Mouse (Mus musculus): ENCODE measurements around the gene Polg2. TPM values are rescaled to one million over a fixed set of nuclear protein-coding genes. Genes with fewer than 3 reads are reported as not detected.
"Not testable (repeated sequence)": the region's sequence is repeated elsewhere in the genome, so short reads cannot be mapped to it uniquely, and the experiment has no call there.

Gene Polg2
- total RNA-seq, 2 experiments from 2014 or later: 8.2 TPM

- no peak for DNase-seq (ENCODE audit: low spot score in 2 of 2)
Observed at GRCm38 (mm10) chr11:106728402-106729366, 50.7 kb downstream of the Polg2 start.

GRCm38 (mm10) chr11:106727967-106728366, 51.4 kb downstream of the Polg2 start:
- DNase-seq (ENCODE audit: low spot score in 2 of 2): no peak

GRCm38 (mm10) chr11:106724916-106725235, 54.5 kb downstream of the Polg2 start:
- DNase-seq (ENCODE audit: low spot score in 2 of 2): not testable (repeated sequence)

- DNase-seq (ENCODE audit: low spot score in 2 of 2): no peak
Observed at GRCm38 (mm10) chr11:106724176-106724915, 55.0 kb downstream of the Polg2 start.

GRCm38 (mm10) chr11:106723611-106724125, 55.7 kb downstream of the Polg2 start:
- DNase-seq (ENCODE audit: low spot score in 2 of 2): no peak

GRCm38 (mm10) chr11:106722831-106723361, 56.4 kb downstream of the Polg2 start:
- no peak for DNase-seq (ENCODE audit: low spot score in 2 of 2)

GRCm38 (mm10) chr11:106720379-106720778, 59.0 kb downstream of the Polg2 start:
- no peak for DNase-seq (ENCODE audit: low spot score in 2 of 2)

Small RNA genes within 50 kb of the gene (microRNA-seq; reads per million reads assigned to microRNA genes)
- not detected for gene Gm25994
- 4.0 reads per million, percentile 15 among the genes with 10 or more reads in this experiment for gene Mir3064

Other genes with a start within 250 kb of the Polg2 start
- 10 to 100 TPM; 20.1 to 21.7 TPM for gene Tex2, start 166.1 kb downstream of the Polg2 start, total RNA-seq (2021)
- gene Pecam1, start 28.9 kb downstream of the Polg2 start, total RNA-seq (2021): 100 to 1,000 TPM; 123 to 126 TPM
- gene Milr1, start 28.3 kb downstream of the Polg2 start, total RNA-seq (2021): 1 to 10 TPM; 1.1 to 1.8 TPM
- gene Ddx5, start 9.6 kb upstream of the Polg2 start, total RNA-seq (2021): 100 to 1,000 TPM; 388 to 472 TPM
- gene Cep95, start 9.7 kb upstream of the Polg2 start, total RNA-seq (2021): 10 to 100 TPM in 1 of 2 experiments, 1 to 10 TPM in 1; 8.9 to 12.5 TPM
- 10 to 100 TPM; 32.6 to 36.9 TPM for gene Smurf2, start 141.2 kb upstream of the Polg2 start, total RNA-seq (2021)
- 10 to 100 TPM; 42.4 to 47.1 TPM for gene Kpna2, start 220.0 kb upstream of the Polg2 start, total RNA-seq (2021)
- gene 1810010H24Rik, start 246.1 kb upstream of the Polg2 start, total RNA-seq (2021): 1 to 10 TPM; 3.2 to 4.5 TPM

All from gastrocnemius, postnatal 4 days (tissue).